Comparison of ENCODE assay signal across 8 mouse cellular contexts in genomic region chr13:46663461-46663964, GRCm38 (mm10). TPM values are rescaled to one million over a fixed set of nuclear protein-coding genes. Genes with fewer than 3 reads are reported as not detected.
DNase-seq lines count a peak whose midpoint lies in the region; ATAC-seq lines count a peak whose summit lies in the region.

No protein-coding gene starts in this region.

- ATAC-seq in heart, embryonic 16.5 days (replicated peaks; ENCODE audit: extremely low read depth, insufficient read depth, low FRiP score): no peak
- no peak for ATAC-seq in neural tube, embryonic 11.5 days (ENCODE audit: insufficient read depth, low FRiP score, low TSS enrichment)

- H3K9ac ChIP-seq in heart, embryonic 16.5 days (ENCODE audit: low read length): no peak overlapping the region
- no peak overlapping the region for H3K9ac ChIP-seq in neural tube, embryonic 11.5 days (ENCODE audit: low read length)

- DNase-seq in heart, postnatal 25 days (ENCODE audit: low spot score): no peak
- DNase-seq in neural tube, embryonic 11.5 days (ENCODE audit: low spot score): peak; percentile 36
- no peak for DNase-seq in neural tube, embryonic 10.5 days (ENCODE audit: extremely low spot score, low spot score)
- peak; percentile 52 for DNase-seq in T-cell, adult 2 months (ENCODE audit: low spot score)
- peak; percentile 32 for DNase-seq in lung, postnatal 25 days (ENCODE audit: low spot score)
- no peak for DNase-seq in gastrocnemius, postnatal 10 days
- DNase-seq in spleen, postnatal 4 days (ENCODE audit: low spot score in 2 of 2): no peak

- H3K27me3 ChIP-seq in heart, embryonic 16.5 days (ENCODE audit: control insufficient read depth, insufficient read depth, low read length): no peaks in the 10 kb centered on the region
- H3K27me3 ChIP-seq in neural tube, embryonic 11.5 days (ENCODE audit: control insufficient read depth, insufficient read depth, low read length): no peaks in the 10 kb centered on the region

- WGBS in heart, embryonic 16.5 days: 38% methylated on average over 4 of the region's 4 CpGs
- WGBS in neural tube, embryonic 11.5 days: 34% methylated on average over 4 of the region's 4 CpGs

- 0 out of 2 replicates have a peak, but pooled peaks cover 2% of the 10 kb centered on the region for H3K4me1 ChIP-seq in heart, embryonic 16.5 days (ENCODE audit: control insufficient read depth, insufficient read depth, low read length)
- H3K4me1 ChIP-seq in neural tube, embryonic 11.5 days (ENCODE audit: control insufficient read depth, insufficient read depth, low read length): no peaks in the 10 kb centered on the region

- no peak overlapping the region for H3K4me2 ChIP-seq in heart, embryonic 16.5 days (ENCODE audit: low read depth, low read length)
- no peak overlapping the region for H3K4me2 ChIP-seq in neural tube, embryonic 11.5 days (ENCODE audit: low read depth)

- peak overlapping the region; percentile 12; the same call in 1 of the 2 replicates for H3K27ac ChIP-seq in heart, embryonic 16.5 days (ENCODE audit: low read length)
- H3K27ac ChIP-seq in neural tube, embryonic 11.5 days (ENCODE audit: low read depth, low read length): no peak overlapping the region

- no peaks in the 10 kb centered on the region for H3K9me3 ChIP-seq in heart, embryonic 16.5 days (replicated peaks; ENCODE audit: control insufficient read depth, low read length)
- H3K9me3 ChIP-seq in neural tube, embryonic 11.5 days (ENCODE audit: control insufficient read depth, low read length): no peaks in the 10 kb centered on the region

- intact Hi-C loops in heart, postnatal 25 days (cut with DNase I): loop anchor here (2.0 kb wide), 1 partner anchor 353 kb away; no protein-coding TSS in a partner anchor

- H3K4me3 ChIP-seq in heart, embryonic 16.5 days (ENCODE audit: low read length): no peak overlapping the region
- no peak overlapping the region for H3K4me3 ChIP-seq in neural tube, embryonic 11.5 days (ENCODE audit: low read depth, low read length)

- H3K36me3 ChIP-seq in heart, embryonic 16.5 days (ENCODE audit: control insufficient read depth, insufficient read depth): no peaks in the 10 kb centered on the region
- H3K36me3 ChIP-seq in neural tube, embryonic 11.5 days (ENCODE audit: control insufficient read depth, insufficient read depth, low read length): no peaks in the 10 kb centered on the region

RNA-seq across cellular contexts. Expression of gene Fam8a1, which starts 5.8 kb away (rescaled TPM):
- 8.2 TPM in 2 replicates for polyA plus RNA-seq in heart, embryonic 16.5 days (2015; fragmentation: Nextera tagmentation; extraction: Ambion mirVana)
- total RNA-seq in heart, postnatal 25 days (2021): 10 to 100 TPM; 31.0 to 37.0 TPM
- polyA plus RNA-seq in neural tube, embryonic 11.5 days (2014; fragmentation: Nextera tagmentation; extraction: Ambion mirVana): 10.8 and 14.1 TPM in 2 replicates
- total RNA-seq in gastrocnemius, postnatal 10 days (2021): 10 to 100 TPM; 29.6 to 31.5 TPM

Comparison
In these comparisons a context has a peak if more than half of its experiments do, and no peak if none do; other contexts are left out.
1. DNase-seq: peak in neural tube, embryonic 11.5 days (single experiment), T-cell, adult 2 months (single experiment) and lung, postnatal 25 days (single experiment); none in heart, postnatal 25 days (single experiment), neural tube, embryonic 10.5 days (single experiment), gastrocnemius, postnatal 10 days (single experiment) and spleen, postnatal 4 days (0 of 2).